Mouse (Mus musculus) lung, embryonic 15.5 days (tissue): ENCODE measurements around the gene Tulp3. TPM values are rescaled to one million over a fixed set of nuclear protein-coding genes. Genes with fewer than 3 reads are reported as not detected.
"Not testable (repeated sequence)": the region's sequence is repeated elsewhere in the genome, so short reads cannot be mapped to it uniquely, and the experiment has no call there.

ENCODE experiments used
- ATAC-seq: fragments of 200-750 bp; cut with Nextera tagmentation; 2 replicates; pipeline ENCODE4 v1.8.0; 2017; ENCODE audit warnings: moderate number of reproducible peaks, borderline replicate concordance; ENCODE audit not compliant: low FRiP score, low TSS enrichment; ENCODE audit errors: extremely low read depth
- H3K27ac ChIP-seq: fragments of 300-500 bp; sonication (generic); 2 replicates; pipeline ENCODE4 v1.5.1; 2015; ENCODE audit warnings: moderate library complexity, mild to moderate bottlenecking, inconsistent platforms
- H3K27me3 ChIP-seq: fragments of 300-500 bp; sonication (generic); 2 replicates; pipeline ENCODE4 v1.6.1; 2015; ENCODE audit warnings: inconsistent platforms
- H3K36me3 ChIP-seq: fragments of 300-500 bp; sonication (generic); 2 replicates; pipeline ENCODE4 v1.6.1; 2015; ENCODE audit warnings: inconsistent platforms
- H3K4me1 ChIP-seq: fragments of 300-500 bp; sonication (generic); 2 replicates; pipeline ENCODE4 v1.6.1; 2015; ENCODE audit warnings: inconsistent platforms
- H3K4me2 ChIP-seq: fragments of 300-500 bp; sonication (generic); 2 replicates; pipeline ENCODE4 v1.6.1; 2015; ENCODE audit warnings: inconsistent platforms, mild to moderate bottlenecking, moderate library complexity
- H3K4me3 ChIP-seq: fragments of 300-500 bp; sonication (generic); 2 replicates; pipeline ENCODE4 v1.5.1; 2015; ENCODE audit warnings: mild to moderate bottlenecking, inconsistent platforms
- H3K9ac ChIP-seq: fragments of 300-500 bp; sonication (generic); 2 replicates; pipeline ENCODE4 v1.6.1; 2015; ENCODE audit warnings: inconsistent platforms
- H3K9me3 ChIP-seq: fragments of 300-500 bp; sonication (generic); 2 replicates; pipeline ENCODE4 v1.6.1; 2016; ENCODE audit warnings: inconsistent platforms
- WGBS: fragments of 180-500 bp; shearing (Covaris S2); methylation state at CpG from one replicate; pipeline ENCODE4 v1.1.7; 2015; 5-methylcytosine and 5-hydroxymethylcytosine counted together
- polyA plus RNA-seq: library from polyadenylated mRNA; unstranded; fragments of >200 nt; fragmentation: Nextera tagmentation; extraction: Ambion mirVana; gene quantifications from 2 replicates; pipeline ENCODE4 v1.2.1, GENCODE M21; 2015

Tulp3 gene
- polyA plus RNA-seq: 16.6 and 21.6 TPM in 2 replicates

GRCm38 (mm10) chr6:128355726-128356416, at the start of gene Tulp3:
Gene Tulp3 (minus strand): TSS chr6:128355851.
- Histone ChIP-seq H3K4me2 (peak within 1 kb of the TSS; percentile 77), H3K27ac (peak within 1 kb of the TSS; percentile 94), H3K9ac (peak within 1 kb of the TSS; percentile 77), H3K4me1 (peaks cover 22% of the 10 kb centered on the region), H3K4me3 (peak within 1 kb of the TSS; percentile 85), H3K9me3 (no peaks in the 10 kb centered on the region), H3K27me3 (no peaks in the 10 kb centered on the region), H3K36me3 (peaks cover 26% of the 10 kb centered on the region)
- WGBS: under 1% methylated on average over 35 of the region's 42 CpGs
- peak; percentile 99 for ATAC-seq

GRCm38 (mm10) chr6:128404708-128405107, 49.1 kb upstream of the Tulp3 start:
- no peaks in the 10 kb centered on the region for H3K9me3 ChIP-seq
- H3K4me2 ChIP-seq: no peak overlapping the region
- no peak overlapping the region for H3K4me3 ChIP-seq
- H3K4me1 ChIP-seq: peaks cover 8% of the 10 kb centered on the region
- no peak overlapping the region for H3K27ac ChIP-seq
- H3K9ac ChIP-seq: no peak overlapping the region
- H3K27me3 ChIP-seq: no peaks in the 10 kb centered on the region
- peaks cover 23% of the 10 kb centered on the region; the same call in 1 of the 2 replicates for H3K36me3 ChIP-seq
- WGBS: 54% methylated on average over 5 of the region's 5 CpGs
- no peak for ATAC-seq

GRCm38 (mm10) chr6:128399421-128400185, 44.0 kb upstream of the Tulp3 start:
- peak; percentile 77; the same call in 1 of the 2 replicates for ATAC-seq
- Histone ChIP-seq H3K27me3 (no peaks in the 10 kb centered on the region), H3K9ac (0 out of 2 replicates have a peak overlapping the region, but pooled peaks have one; percentile 4), H3K4me2 (peak overlapping the region; percentile 55), H3K4me1 (peaks cover 13% of the 10 kb centered on the region), H3K36me3 (no peaks in the 10 kb centered on the region), H3K9me3 (no peaks in the 10 kb centered on the region), H3K27ac (no peak overlapping the region), H3K4me3 (peak overlapping the region; percentile 26)
- 38% methylated on average over 21 of the region's 21 CpGs for WGBS

- peak within 1 kb of the TSS; percentile 55 for H3K4me2 ChIP-seq
- peaks cover 13% of the 10 kb centered on the region for H3K4me1 ChIP-seq
- 63% methylated on average over 3 of the region's 3 CpGs for WGBS
- no peak for ATAC-seq
- H3K4me3 ChIP-seq: peak within 1 kb of the TSS; percentile 26
- H3K9me3 ChIP-seq: no peaks in the 10 kb centered on the region
- no peaks in the 10 kb centered on the region for H3K27me3 ChIP-seq
- H3K9ac ChIP-seq: 0 out of 2 replicates have a peak within 1 kb of the TSS, but pooled peaks have one; percentile 4
- no peak within 1 kb of the TSS for H3K27ac ChIP-seq
- no peaks in the 10 kb centered on the region for H3K36me3 ChIP-seq
Observed at GRCm38 (mm10) chr6:128398996-128399395, 43.3 kb upstream of the Tulp3 start, which contains the start of gene Nrip2. Gene Nrip2 (plus strand): TSS chr6:128399296.

- Histone ChIP-seq H3K4me3 (no peak overlapping the region), H3K27me3 (no peaks in the 10 kb centered on the region), H3K4me2 (no peak overlapping the region), H3K4me1 (peaks cover 13% of the 10 kb centered on the region), H3K9me3 (no peaks in the 10 kb centered on the region), H3K9ac (no peak overlapping the region), H3K27ac (no peak overlapping the region), H3K36me3 (no peaks in the 10 kb centered on the region)
- no peak for ATAC-seq
- 70% methylated on average over 7 of the region's 7 CpGs for WGBS
Observed at GRCm38 (mm10) chr6:128397574-128398261, 42.1 kb upstream of the Tulp3 start.

GRCm38 (mm10) chr6:128390683-128391082, 35.0 kb upstream of the Tulp3 start:
- Histone ChIP-seq H3K4me2 (no peak overlapping the region), H3K27me3 (no peaks in the 10 kb centered on the region), H3K4me3 (no peak overlapping the region), H3K9ac (no peak overlapping the region), H3K27ac (no peak overlapping the region), H3K4me1 (no peaks in the 10 kb centered on the region), H3K9me3 (no peaks in the 10 kb centered on the region), H3K36me3 (no peaks in the 10 kb centered on the region)
- no peak for ATAC-seq
- 33% methylated on average over 1 of the region's 1 CpGs for WGBS

GRCm38 (mm10) chr6:128389185-128389584, 33.5 kb upstream of the Tulp3 start:
- no peak for ATAC-seq
- WGBS: 94% methylated on average over 1 of the region's 1 CpGs
- H3K4me1 ChIP-seq: no peaks in the 10 kb centered on the region

GRCm38 (mm10) chr6:128385026-128385425, 29.4 kb upstream of the Tulp3 start:
- no peak for ATAC-seq
- H3K9me3 ChIP-seq: no peaks in the 10 kb centered on the region
- no peak overlapping the region for H3K27ac ChIP-seq
- no peaks in the 10 kb centered on the region for H3K4me1 ChIP-seq
- H3K4me2 ChIP-seq: no peak overlapping the region
- no peaks in the 10 kb centered on the region for H3K27me3 ChIP-seq
- WGBS: 52% methylated on average over 1 of the region's 1 CpGs
- no peak overlapping the region for H3K9ac ChIP-seq
- no peak overlapping the region for H3K4me3 ChIP-seq
- no peaks in the 10 kb centered on the region for H3K36me3 ChIP-seq

More at GRCm38 (mm10) chr6:128389185-128389584, 33.5 kb upstream of the Tulp3 start:
- Histone ChIP-seq H3K4me2 (no peak overlapping the region), H3K9ac (no peak overlapping the region), H3K27me3 (no peaks in the 10 kb centered on the region), H3K27ac (no peak overlapping the region), H3K9me3 (no peaks in the 10 kb centered on the region), H3K36me3 (no peaks in the 10 kb centered on the region), H3K4me3 (no peak overlapping the region)

GRCm38 (mm10) chr6:128383752-128384151, 28.1 kb upstream of the Tulp3 start:
- no peak overlapping the region for H3K27ac ChIP-seq
- H3K9ac ChIP-seq: no peak overlapping the region
- 72% methylated on average over 7 of the region's 7 CpGs for WGBS
- H3K36me3 ChIP-seq: no peaks in the 10 kb centered on the region
- no peak for ATAC-seq
- H3K9me3 ChIP-seq: no peaks in the 10 kb centered on the region
- no peaks in the 10 kb centered on the region for H3K4me1 ChIP-seq
- no peaks in the 10 kb centered on the region for H3K27me3 ChIP-seq
- H3K4me3 ChIP-seq: no peak overlapping the region
- no peak overlapping the region for H3K4me2 ChIP-seq

GRCm38 (mm10) chr6:128381254-128381653, 25.6 kb upstream of the Tulp3 start:
- no peaks in the 10 kb centered on the region for H3K4me1 ChIP-seq
- 66% methylated on average over 3 of the region's 3 CpGs for WGBS
- no peak overlapping the region for H3K4me3 ChIP-seq

GRCm38 (mm10) chr6:128380594-128381167, 25.0 kb upstream of the Tulp3 start:
- H3K4me2 ChIP-seq, H3K9me3 ChIP-seq, H3K4me3 ChIP-seq, H3K27me3 ChIP-seq, H3K36me3 ChIP-seq, H3K9ac ChIP-seq, H3K27ac ChIP-seq, H3K4me1 ChIP-seq, ATAC-seq: not testable (repeated sequence)
- WGBS: 63% methylated on average over 1 of the region's 1 CpGs

More at GRCm38 (mm10) chr6:128381254-128381653, 25.6 kb upstream of the Tulp3 start:
- no peak overlapping the region for H3K4me2 ChIP-seq
- H3K36me3 ChIP-seq: peaks cover 3% of the 10 kb centered on the region; the same call in 1 of the 2 replicates
- H3K27ac ChIP-seq: no peak overlapping the region
- H3K9ac ChIP-seq: no peak overlapping the region
- H3K27me3 ChIP-seq: no peaks in the 10 kb centered on the region
- H3K9me3 ChIP-seq: no peaks in the 10 kb centered on the region
- no peak for ATAC-seq
